Mouse (Mus musculus) left cerebral cortex, postnatal 25 days (tissue): Measurements from ENCODE around the gene Slc6a21. TPM values are rescaled to one million over a fixed set of nuclear protein-coding genes. Genes with fewer than 3 reads are reported as not detected.

Experiments used
- total RNA-seq, 2 experiments: library from RNA; stranded (reverse); gene quantifications; 2 replicates each; pipeline ENCODE4 v1.2.3; 2021

Gene Slc6a21
- total RNA-seq, 2 experiments from 2014 or later, result 0.23 TPM; not detected in 1

Other genes with a start within 250 kb of the Slc6a21 start
- 10 to 100 TPM; 59.1 to 65.5 TPM for gene Prr12, start 224.6 kb upstream of the Slc6a21 start, total RNA-seq
- 10 to 100 TPM; 48.5 to 53.0 TPM for gene Nosip, start 215.1 kb upstream of the Slc6a21 start, total RNA-seq
- 1 to 10 TPM; 7.3 to 7.6 TPM for gene Prrg2, start 214.8 kb upstream of the Slc6a21 start, total RNA-seq
- gene Rcn3, start 185.3 kb upstream of the Slc6a21 start, total RNA-seq, result 1 to 10 TPM; 5.3 to 6.0 TPM
- gene Fcgrt, start 173.7 kb upstream of the Slc6a21 start, total RNA-seq, result 10 to 100 TPM; 22.7 to 24.1 TPM
- gene Rps11, start 153.1 kb upstream of the Slc6a21 start, total RNA-seq, result 100 to 1,000 TPM; 410 to 413 TPM
- gene Rpl13a, start 148.8 kb upstream of the Slc6a21 start, total RNA-seq, result 100 to 1,000 TPM; 630 to 639 TPM
- gene Gm45713, start 141.3 kb upstream of the Slc6a21 start, total RNA-seq, result not detected
- 1 to 10 TPM; 3.3 to 5.4 TPM for gene Flt3l, start 141.1 kb upstream of the Slc6a21 start, total RNA-seq
- 10 to 100 TPM; 45.8 to 49.3 TPM for gene Pih1d1, start 123.2 kb upstream of the Slc6a21 start, total RNA-seq
- gene Aldh16a1, start 122.9 kb upstream of the Slc6a21 start, total RNA-seq, result 10 to 100 TPM; 13.6 to 14.1 TPM
- gene Slc17a7, start 113.6 kb upstream of the Slc6a21 start, total RNA-seq, result 1,000 to 10,000 TPM; 1,365 to 1,520 TPM
- under 1 TPM in 1 of 2 experiments, not detected in 1; 0.18 TPM for gene Gfy, start 97.9 kb upstream of the Slc6a21 start, total RNA-seq
- gene Pth2, start 96.5 kb upstream of the Slc6a21 start, total RNA-seq, result not detected
- 1 to 10 TPM; 5.2 to 5.3 TPM for gene Ccdc155, start 72.6 kb upstream of the Slc6a21 start, total RNA-seq
- gene Dkkl1, start 65.4 kb upstream of the Slc6a21 start, total RNA-seq, result 10 to 100 TPM; 25.1 to 29.2 TPM
- 1 to 10 TPM; 2.8 to 5.5 TPM for gene Tead2, start 61.8 kb upstream of the Slc6a21 start, total RNA-seq
- gene Cd37, start 38.4 kb upstream of the Slc6a21 start, total RNA-seq, result 1 to 10 TPM; 2.5 to 4.4 TPM
- gene Slc6a16, start 36.4 kb upstream of the Slc6a21 start, total RNA-seq, result 1 to 10 TPM; 1.6 to 1.9 TPM
- gene Trpm4, start 56.3 kb downstream of the Slc6a21 start, total RNA-seq, result 10 to 100 TPM; 13.2 to 24.9 TPM
- under 1 TPM; 0.23 to 0.94 TPM for gene Hrc, start 57.8 kb downstream of the Slc6a21 start, total RNA-seq
- 100 to 1,000 TPM; 151 to 152 TPM for gene Ppfia3, start 89.5 kb downstream of the Slc6a21 start, total RNA-seq
- gene Lin7b, start 93.1 kb downstream of the Slc6a21 start, total RNA-seq, result 100 to 1,000 TPM; 170 to 176 TPM
- 100 to 1,000 TPM; 341 to 386 TPM for gene Snrnp70, start 118.2 kb downstream of the Slc6a21 start, total RNA-seq
- gene Kcna7, start 128.1 kb downstream of the Slc6a21 start, total RNA-seq, result not detected
- gene Ntf5, start 136.2 kb downstream of the Slc6a21 start, total RNA-seq, result under 1 TPM in 1 of 2 experiments, not detected in 1; 0.16 TPM
- gene Lhb, start 143.3 kb downstream of the Slc6a21 start, total RNA-seq, result not detected
- gene Gys1, start 157.3 kb downstream of the Slc6a21 start, total RNA-seq, result 10 to 100 TPM; 15.7 to 16.5 TPM
- gene Ruvbl2, start 160.6 kb downstream of the Slc6a21 start, total RNA-seq, result 10 to 100 TPM; 30.4 to 33.0 TPM
- 100 to 1,000 TPM; 207 to 225 TPM for gene Ftl1, start 182.4 kb downstream of the Slc6a21 start, total RNA-seq
- 10 to 100 TPM; 67.0 to 69.8 TPM for gene Bax, start 189.4 kb downstream of the Slc6a21 start, total RNA-seq
- not detected for gene Tulp2, start 204.4 kb downstream of the Slc6a21 start, total RNA-seq
- under 1 TPM in 1 of 2 experiments, not detected in 1; 0.73 TPM for gene Gm45808, start 209.3 kb downstream of the Slc6a21 start, total RNA-seq
- gene Dhdh, start 211.3 kb downstream of the Slc6a21 start, total RNA-seq, result 1 to 10 TPM; 2.7 to 4.0 TPM
- 100 to 1,000 TPM; 103 to 105 TPM for gene Nucb1, start 232.9 kb downstream of the Slc6a21 start, total RNA-seq
- gene Ppp1r15a, start 248.8 kb downstream of the Slc6a21 start, total RNA-seq, result 10 to 100 TPM; 22.0 to 22.2 TPM
- gene Plekha4, start 248.8 kb downstream of the Slc6a21 start, total RNA-seq, result 1 to 10 TPM; 1.2 to 2.7 TPM